Mouse (Mus musculus) hindbrain, embryonic 15.5 days (tissue): ENCODE data around the gene Zfp800. TPM values are rescaled to one million over a fixed set of nuclear protein-coding genes. Genes with fewer than 3 reads are reported as not detected.

ENCODE experiments used
- polyA plus RNA-seq: library from polyadenylated mRNA; unstranded; fragments of >200 nt; fragmentation: Nextera tagmentation; extraction: Ambion mirVana; gene quantifications from 2 replicates; pipeline ENCODE4 v1.2.1, GENCODE M21; 2015

Zfp800 gene
- polyA plus RNA-seq, 1 experiment from 2014 or later = 22.4 TPM

Other genes with a start within 250 kb of the Zfp800 start
- gene Arf5, start 25.6 kb upstream of the Zfp800 start, polyA plus RNA-seq = 414 and 437 TPM in 2 replicates
- not detected in 2 replicates for gene Fscn3, start 29.8 kb upstream of the Zfp800 start, polyA plus RNA-seq
- 10.9 and 11.0 TPM in 2 replicates for gene Gcc1, start 30.4 kb upstream of the Zfp800 start, polyA plus RNA-seq
- not detected in 2 replicates for gene Pax4, start 51.3 kb upstream of the Zfp800 start, polyA plus RNA-seq
- 72.9 and 76.4 TPM in 2 replicates for gene Snd1, start 77.1 kb upstream of the Zfp800 start, polyA plus RNA-seq